Mouse (Mus musculus): ENCODE data around the gene Adamts3.

Gene Adamts3

GRCm38 (mm10) chr5:89701241-89702007, 181.7 kb downstream of the Adamts3 start:
- peak; percentile 81 for DNase-seq

- DNase-seq, result no peak
Measured at GRCm38 (mm10) chr5:89687826-89688225, 195.3 kb downstream of the Adamts3 start.

- peak; percentile 71 for DNase-seq
Measured at GRCm38 (mm10) chr5:89679871-89680536, 203.1 kb downstream of the Adamts3 start.

GRCm38 (mm10) chr5:89678148-89678547, 205.0 kb downstream of the Adamts3 start:
- no peak for DNase-seq

GRCm38 (mm10) chr5:89674066-89674848, 208.9 kb downstream of the Adamts3 start:
- no peak for DNase-seq

- DNase-seq, result no peak
Measured at GRCm38 (mm10) chr5:89672950-89673349, 210.2 kb downstream of the Adamts3 start.

- no peak for DNase-seq
Measured at GRCm38 (mm10) chr5:89654327-89654726, 228.8 kb downstream of the Adamts3 start.

- no peak for DNase-seq
Measured at GRCm38 (mm10) chr5:89653862-89654261, 229.3 kb downstream of the Adamts3 start.

- DNase-seq, result no peak
Measured at GRCm38 (mm10) chr5:89646940-89647339, 236.2 kb downstream of the Adamts3 start.

- no peak for DNase-seq
Measured at GRCm38 (mm10) chr5:89635434-89635833, 247.7 kb downstream of the Adamts3 start.

- DNase-seq, result peak; percentile 45
Measured at GRCm38 (mm10) chr5:89631599-89631998, 251.5 kb downstream of the Adamts3 start.

All from right cerebral cortex, postnatal 14 days (tissue).